Mouse (Mus musculus) liver, embryonic 14.5 days (tissue): ENCODE data around the gene Trnp1. TPM values are rescaled to one million over a fixed set of nuclear protein-coding genes. Genes with fewer than 3 reads are reported as not detected.

ENCODE experiments used
- ATAC-seq: fragments of 200-750 bp; cut with Nextera tagmentation; 2 replicates; pipeline ENCODE4 v1.8.0; 2017; ENCODE audit warnings: moderate number of reproducible peaks, mild to moderate bottlenecking, moderate library complexity; ENCODE audit not compliant: insufficient read depth
- DNase-seq, 3 experiments: peaks; one replicate each; pipeline ENCODE4 v3.0.0-alpha.2; 2012 to 2013; ENCODE audit warnings: low read depth in 3 of 3, low spot score in 3 of 3
- H3K27ac ChIP-seq: fragments of 300-500 bp; sonication (generic); 2 replicates; pipeline ENCODE4 v1.5.1; 2014; ENCODE audit warnings: moderate library complexity, mild to moderate bottlenecking, control low read depth, inconsistent platforms
- H3K27me3 ChIP-seq: fragments of 300-500 bp; sonication (generic); 2 replicates; pipeline ENCODE4 v1.6.1; 2014; ENCODE audit warnings: mild to moderate bottlenecking, low read length, moderate library complexity; ENCODE audit not compliant: control insufficient read depth, insufficient read depth
- H3K36me3 ChIP-seq: fragments of 300-500 bp; sonication (generic); replicated peaks from 2 replicates; pipeline ENCODE4 v1.6.1; 2014; ENCODE audit warnings: low read depth; ENCODE audit not compliant: control insufficient read depth, insufficient read depth
- H3K4me1 ChIP-seq, 2 experiments: fragments of 200-500 bp in 1 of 2; fragments of 300-500 bp in 1 of 2; sonication (generic) in 1 of 2; replicated peaks; 2 replicates each; pipeline ENCODE4 v1.6.1; 2012 to 2014; ENCODE audit warnings: antibody characterized with exemption in 1 of 2, inconsistent platforms in 1 of 2, low read length in 1 of 2; ENCODE audit not compliant: control insufficient read depth in 2 of 2, insufficient read depth in 2 of 2
- H3K4me2 ChIP-seq: fragments of 300-500 bp; sonication (generic); 2 replicates; pipeline ENCODE4 v1.6.1; 2014; ENCODE audit warnings: low read depth, mild to moderate bottlenecking, control low read depth, moderate library complexity
- H3K4me3 ChIP-seq, 2 experiments: fragments of 200-500 bp in 1 of 2; fragments of 300-500 bp in 1 of 2; sonication (generic) in 1 of 2; 2 replicates each; pipeline ENCODE4 v1.5.1; 2012 to 2014; ENCODE audit warnings: low read depth in 2 of 2, low read length in 2 of 2, mild to moderate bottlenecking in 2 of 2, control low read depth in 1 of 2, inconsistent platforms in 1 of 2, moderate library complexity in 1 of 2; ENCODE audit not compliant: insufficient read depth in 1 of 2
- H3K9ac ChIP-seq: fragments of 300-500 bp; sonication (generic); replicated peaks from 2 replicates; pipeline ENCODE4 v1.6.1; 2014; ENCODE audit warnings: mild to moderate bottlenecking, control low read depth, moderate library complexity
- H3K9me3 ChIP-seq: fragments of 300-500 bp; sonication (generic); 2 replicates; pipeline ENCODE4 v1.6.1; 2016; ENCODE audit warnings: low read length, mixed read lengths; ENCODE audit not compliant: control insufficient read depth
- CTCF ChIP-seq: IDR thresholded peaks from 2 replicates; pipeline ENCODE4 v1.5.1; 2016; ENCODE audit warnings: antibody characterized with exemption, low read depth, control low read depth
- EP300 ChIP-seq: IDR thresholded peaks from 2 replicates; pipeline ENCODE4 v1.6.1; 2016; ENCODE audit warnings: antibody characterized with exemption, low read depth
- WGBS: fragments of 180-500 bp; shearing (Covaris S2); extraction: QIAGEN DNeasy Blood & Tissue Kit; methylation state at CpG from one replicate; pipeline ENCODE4 v1.1.7; 2014; ENCODE audit not compliant: insufficient replicate concordance; 5-methylcytosine and 5-hydroxymethylcytosine counted together
- polyA plus RNA-seq, 2 experiments: library from polyadenylated mRNA; depleted of rRNA in 1 of 2; stranded (reverse) in 1 of 2; unstranded in 1 of 2; fragments of >200 nt; fragmentation: Nextera tagmentation in 1 of 2; extraction: Ambion mirVana in 1 of 2; gene quantifications; 2 replicates each; pipeline versions ENCODE4 v1.2.1 to v1.2.3; 2012 to 2014

Trnp1 gene
- polyA plus RNA-seq, 2 experiments: 0.04 TPM; not detected in 1

GRCm38 (mm10) chr4:133481488-133481887, 16.9 kb downstream of the Trnp1 start:
- no peak overlapping the region for H3K27ac ChIP-seq
- H3K4me3 ChIP-seq: no peak overlapping the region
- H3K36me3 ChIP-seq: no peaks in the 10 kb centered on the region
- no peaks in the 10 kb centered on the region for H3K9me3 ChIP-seq
- ATAC-seq (no peak), DNase-seq (no peak)
- WGBS: 19% methylated on average over 4 of the region's 4 CpGs
- no peak overlapping the region for H3K9ac ChIP-seq
- peaks cover 50% of the 10 kb centered on the region for H3K27me3 ChIP-seq
- peaks cover 0 to 2% of the 10 kb centered on the region in 2 experiments; a peak in 1 of 4 replicates for H3K4me1 ChIP-seq
- no peak overlapping the region for H3K4me2 ChIP-seq
- TF ChIP-seq EP300 (no peak), CTCF (no peak)

GRCm38 (mm10) chr4:133480754-133481153, 17.6 kb downstream of the Trnp1 start:
- TF ChIP-seq EP300: no peak
- TF ChIP-seq CTCF: no peak
- Histone ChIP-seq H3K4me2 (no peak overlapping the region), H3K36me3 (no peaks in the 10 kb centered on the region), H3K9me3 (no peaks in the 10 kb centered on the region), H3K4me1 (peaks cover 0 to 2% of the 10 kb centered on the region in 2 experiments; a peak in 1 of 4 replicates), H3K9ac (no peak overlapping the region), H3K27me3 (peaks cover 50% of the 10 kb centered on the region), H3K27ac (no peak overlapping the region), H3K4me3 (no peak overlapping the region; a peak in 1 of 4 replicates)
- WGBS: 49% methylated on average over 6 of the region's 6 CpGs
- ATAC-seq (no peak), DNase-seq (no peak)

- no peak for TF ChIP-seq EP300
- no peak for TF ChIP-seq CTCF
- ATAC-seq (no peak), DNase-seq (no peak)
- Histone ChIP-seq H3K4me1 (peaks cover 0 to 2% of the 10 kb centered on the region in 2 experiments; a peak in 1 of 4 replicates), H3K36me3 (no peaks in the 10 kb centered on the region), H3K27ac (no peak overlapping the region), H3K27me3 (peaks cover 50% of the 10 kb centered on the region), H3K9me3 (no peaks in the 10 kb centered on the region), H3K4me3 (peak overlapping the region; percentile 31 to 40), H3K9ac (no peak overlapping the region), H3K4me2 (peak overlapping the region; percentile 51)
- 4% methylated on average over 34 of the region's 34 CpGs for WGBS
Observed at GRCm38 (mm10) chr4:133480185-133480537, 18.2 kb downstream of the Trnp1 start.

- 4% methylated on average over 29 of the region's 29 CpGs for WGBS
- peak; percentile 98 for ATAC-seq
- H3K27me3 ChIP-seq: peaks cover 50% of the 10 kb centered on the region
Observed at GRCm38 (mm10) chr4:133479458-133480184, 18.7 kb downstream of the Trnp1 start, which contains the start of gene Tent5b. Gene Tent5b, plus strand, starts transcription at chr4:133480132.

GRCm38 (mm10) chr4:133473833-133474232, 24.5 kb downstream of the Trnp1 start:
- H3K27me3 ChIP-seq: peaks cover 7% of the 10 kb centered on the region
- WGBS: 68% methylated on average over 2 of the region's 2 CpGs
- peaks cover 0 to 4% of the 10 kb centered on the region in 2 experiments; a peak in 1 of 4 replicates for H3K4me1 ChIP-seq
- no peak overlapping the region for H3K4me2 ChIP-seq
- TF ChIP-seq CTCF: peak; percentile 37
- TF ChIP-seq EP300: no peak
- H3K9ac ChIP-seq: no peak overlapping the region
- H3K27ac ChIP-seq: no peak overlapping the region
- H3K4me3 ChIP-seq: no peak overlapping the region
- H3K9me3 ChIP-seq: peaks cover 3% of the 10 kb centered on the region; the same call in 1 of the 2 replicates
- no peaks in the 10 kb centered on the region for H3K36me3 ChIP-seq
- DNase-seq: no peak
- ATAC-seq: no peak

More at GRCm38 (mm10) chr4:133479458-133480184, 18.7 kb downstream of the Trnp1 start, which contains the start of gene Tent5b:
- no peaks in the 10 kb centered on the region for H3K9me3 ChIP-seq
- H3K27ac ChIP-seq: no peak within 1 kb of the TSS
- H3K36me3 ChIP-seq: no peaks in the 10 kb centered on the region
- peak within 1 kb of the TSS; percentile 51 for H3K4me2 ChIP-seq
- peaks cover 0 to 2% of the 10 kb centered on the region in 2 experiments; a peak in 1 of 4 replicates for H3K4me1 ChIP-seq
- no peak within 1 kb of the TSS for H3K9ac ChIP-seq
- no peak for TF ChIP-seq EP300
- peak; percentile 91 for TF ChIP-seq CTCF
- DNase-seq: peak; percentile 89 to 92 (median 91)
- peak within 1 kb of the TSS; percentile 31 to 40 for H3K4me3 ChIP-seq
